Mouse (Mus musculus) gastrocnemius, postnatal 36 days (tissue): Measurements from ENCODE around the gene Atg5. TPM values are rescaled to one million over a fixed set of nuclear protein-coding genes. Genes with fewer than 3 reads are reported as not detected.
"Not testable (repeated sequence)": the region's sequence is repeated elsewhere in the genome, so short reads cannot be mapped to it uniquely, and the experiment has no call there.

Experiments
- DNase-seq, 2 experiments: peaks; one replicate each; pipeline ENCODE4 v3.0.0; 2022
- intact Hi-C: fragments of 180-260 bp; cut with DNase I; formaldehyde crosslinking; loops from one replicate; pipeline ENCODE4 v1.15.1; 2025
- total RNA-seq, 2 experiments: library from RNA; stranded (reverse); gene quantifications; 2 replicates each; pipeline ENCODE4 v1.2.3; 2021

Atg5 gene
- total RNA-seq, 2 experiments from 2014 or later, result 8.9 to 9.3 TPM

GRCm38 (mm10) chr10:44308280-44308679, 40.1 kb downstream of the Atg5 start:
- intact Hi-C loops, result no loop called here
- DNase-seq, result no peak

DNA sequence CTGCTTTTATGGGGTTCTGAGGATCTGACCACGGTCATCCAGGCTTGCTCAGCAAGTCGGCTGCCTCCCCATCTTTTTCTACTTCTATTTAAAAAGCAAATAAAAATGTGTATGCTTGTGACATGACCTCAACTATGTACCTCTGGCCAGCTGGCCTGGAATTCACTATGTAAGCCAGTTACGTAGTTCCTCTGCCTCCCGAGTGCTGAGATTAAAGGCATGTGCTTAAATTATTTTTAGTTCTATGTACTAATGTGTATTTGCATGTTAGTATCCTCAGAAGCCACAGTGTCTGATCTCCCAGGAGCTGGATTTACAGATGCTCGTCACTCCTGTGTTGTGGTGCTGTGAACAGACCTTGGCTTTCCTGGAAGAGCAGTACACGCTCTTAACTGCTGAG, 41.1 kb downstream of the Atg5 start:
- no peak for DNase-seq
- intact Hi-C loops, result no loop called here

DNA sequence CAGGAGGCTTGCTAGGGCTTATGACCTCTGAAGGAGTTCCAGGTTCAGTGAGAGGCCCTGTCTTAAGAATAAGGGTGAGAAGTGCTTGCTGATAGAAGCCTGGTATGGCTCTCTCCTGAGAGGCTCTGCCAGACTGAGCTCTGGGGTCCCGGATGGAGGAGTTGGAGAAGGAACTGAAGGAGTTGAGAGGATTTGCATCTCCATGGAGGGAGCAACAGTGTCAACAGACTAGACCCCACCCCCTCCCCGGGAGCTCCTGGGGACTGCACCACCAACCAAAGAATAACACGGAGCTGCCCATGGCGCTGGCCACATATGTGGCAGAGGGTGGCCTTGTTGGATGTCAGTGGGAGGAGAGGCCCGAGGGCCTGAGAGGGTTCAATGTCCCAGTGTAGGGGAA, 47.1 kb downstream of the Atg5 start:
- DNase-seq, result no peak
- intact Hi-C loops, result no loop called here

DNA sequence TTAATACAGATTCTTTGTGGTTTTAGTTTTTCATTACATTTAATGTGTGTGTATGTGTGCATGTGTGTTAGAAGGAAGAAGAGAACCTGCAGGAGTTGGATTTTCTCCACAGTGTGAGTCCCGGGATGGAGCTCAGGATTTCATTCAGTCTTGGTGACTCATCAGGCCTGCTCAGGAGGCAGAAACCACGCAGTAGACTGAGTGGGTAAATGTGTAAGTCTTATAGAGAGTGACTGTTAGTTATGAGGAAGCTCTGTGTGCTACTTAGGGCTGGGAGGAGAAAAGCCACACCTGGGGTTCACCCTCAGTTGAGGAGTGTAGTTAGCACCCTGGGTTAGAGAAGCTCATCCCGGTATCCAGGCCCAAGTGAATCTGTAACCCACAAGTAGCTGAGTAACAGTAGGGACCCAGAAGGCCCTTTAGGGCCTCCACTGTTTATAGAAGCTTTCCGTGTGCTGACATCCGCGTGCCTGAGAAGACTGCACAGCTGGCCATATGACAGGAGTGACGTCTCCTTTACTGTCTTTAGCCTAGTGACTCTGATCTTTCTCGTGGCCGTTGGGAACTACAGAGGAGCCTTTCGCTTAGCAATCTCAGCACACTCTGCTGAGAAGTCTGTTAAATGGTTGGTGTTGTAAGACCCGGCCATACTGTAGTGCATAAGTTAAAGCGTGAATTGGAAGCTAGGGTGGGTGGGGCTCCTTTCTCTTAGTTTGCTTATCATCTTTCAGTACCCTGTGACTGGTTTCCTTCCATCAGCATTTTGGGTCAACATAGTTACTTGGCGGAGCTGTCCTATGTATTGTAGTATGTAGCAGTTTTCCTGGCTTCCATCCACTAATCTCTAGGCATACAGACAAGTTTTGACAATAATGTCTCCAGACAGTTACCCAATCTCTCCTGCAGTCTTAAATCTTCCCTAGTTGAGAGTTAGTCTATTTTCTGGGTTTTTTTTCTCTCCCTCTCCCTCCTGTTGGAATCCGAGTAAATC, 48.4 kb downstream of the Atg5 start:
- intact Hi-C loops, result no loop called here
- DNase-seq, result no peak

DNA sequence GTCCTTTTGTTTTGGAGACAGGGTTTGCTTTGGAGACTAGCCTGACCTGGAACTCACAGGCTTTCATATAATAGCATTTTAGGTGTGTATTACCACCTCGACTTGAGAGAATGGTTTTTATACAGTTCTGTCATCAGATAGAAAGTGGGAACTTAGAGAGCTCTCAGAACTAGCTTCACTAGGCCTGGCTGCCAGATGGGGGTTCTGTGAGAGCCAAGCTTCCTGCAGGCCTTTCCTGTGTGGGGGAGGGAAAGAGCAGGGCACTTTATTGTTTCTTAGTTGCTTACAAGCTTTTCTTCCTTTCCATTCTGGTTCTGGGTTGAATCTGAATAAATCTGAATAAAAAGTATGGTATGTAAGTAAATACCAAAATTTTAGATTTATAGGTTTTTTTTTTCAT, 54.0 kb downstream of the Atg5 start:
- intact Hi-C loops, result loop anchor here (10.0 kb wide), 1 partner anchor 133 kb away; no protein-coding TSS in a partner anchor
- no peak for DNase-seq

GRCm38 (mm10) chr10:44323070-44323775, 55.1 kb downstream of the Atg5 start:
- intact Hi-C loops, result loop anchor here (10.0 kb wide), 1 partner anchor 132 kb away; no protein-coding TSS in a partner anchor
- no peak for DNase-seq

DNA sequence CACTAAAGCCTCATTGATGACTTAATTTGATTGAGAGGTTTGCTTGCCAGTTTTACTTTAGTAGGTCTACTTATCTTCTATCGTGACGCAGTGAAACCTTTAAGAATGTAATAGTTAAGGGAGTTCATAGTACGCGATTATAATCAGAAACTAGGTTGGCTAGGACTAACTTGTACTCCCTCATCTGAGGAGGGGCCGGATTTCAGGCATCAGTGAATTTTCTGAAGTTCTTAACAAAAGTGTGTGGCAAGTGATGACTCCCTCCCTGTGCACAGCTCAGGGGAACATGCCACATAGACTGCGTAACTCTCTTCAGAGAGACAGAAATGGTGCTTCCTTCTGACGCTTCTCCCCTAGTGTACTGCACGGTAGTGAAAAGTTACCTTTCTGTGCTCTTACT, 55.7 kb downstream of the Atg5 start:
- intact Hi-C loops, result loop anchor here (10.0 kb wide), 1 partner anchor 131 kb away; no protein-coding TSS in a partner anchor
- no peak for DNase-seq

DNA sequence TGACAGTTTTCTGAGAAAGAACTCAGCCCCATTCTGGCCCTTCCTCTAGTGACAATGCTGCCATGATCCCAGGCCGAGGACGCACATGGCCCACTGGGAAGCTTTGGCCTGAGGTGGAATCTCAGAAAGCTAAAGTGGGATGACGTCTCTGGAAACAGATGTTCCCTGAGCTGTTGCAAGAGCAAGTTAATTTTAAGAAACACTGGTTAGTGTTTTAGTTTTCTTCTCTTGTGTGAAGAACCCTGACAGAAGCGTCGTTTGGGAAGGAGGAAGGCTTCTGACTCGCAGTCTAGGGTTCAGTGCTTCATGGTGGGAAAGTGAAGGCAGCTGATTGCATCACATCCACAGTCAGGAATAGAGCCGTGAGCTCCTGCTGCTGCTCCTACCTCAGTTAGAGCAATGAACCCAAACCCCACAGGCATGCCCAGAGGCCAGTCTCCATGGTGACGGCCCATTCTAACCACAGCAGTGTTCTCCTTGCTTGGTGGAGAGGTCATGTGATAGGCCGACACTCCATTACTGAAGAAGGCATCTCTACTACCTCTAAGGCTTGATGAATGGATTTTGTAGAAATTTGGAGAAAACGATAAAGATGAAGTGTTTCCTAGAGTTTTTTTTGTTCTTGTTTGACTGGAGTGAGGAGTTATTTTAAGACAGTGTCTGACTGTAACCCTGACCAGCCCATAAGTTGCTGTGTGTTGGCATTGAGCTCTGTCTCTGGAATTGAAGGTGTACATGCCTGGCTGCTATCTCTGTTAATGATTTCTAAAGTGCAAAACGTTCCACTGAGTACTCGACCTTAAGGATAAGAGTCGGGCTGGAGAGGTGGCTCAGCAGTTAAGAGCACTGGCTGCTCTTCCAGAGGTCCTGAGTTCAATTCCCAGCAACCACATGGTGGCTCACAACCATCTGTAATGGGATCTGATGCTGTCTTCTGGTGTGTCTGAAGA, 57.7 kb downstream of the Atg5 start:
- DNase-seq, result no peak
- intact Hi-C loops, result loop anchor here (10.0 kb wide), 1 partner anchor 129 kb away; no protein-coding TSS in a partner anchor

DNA sequence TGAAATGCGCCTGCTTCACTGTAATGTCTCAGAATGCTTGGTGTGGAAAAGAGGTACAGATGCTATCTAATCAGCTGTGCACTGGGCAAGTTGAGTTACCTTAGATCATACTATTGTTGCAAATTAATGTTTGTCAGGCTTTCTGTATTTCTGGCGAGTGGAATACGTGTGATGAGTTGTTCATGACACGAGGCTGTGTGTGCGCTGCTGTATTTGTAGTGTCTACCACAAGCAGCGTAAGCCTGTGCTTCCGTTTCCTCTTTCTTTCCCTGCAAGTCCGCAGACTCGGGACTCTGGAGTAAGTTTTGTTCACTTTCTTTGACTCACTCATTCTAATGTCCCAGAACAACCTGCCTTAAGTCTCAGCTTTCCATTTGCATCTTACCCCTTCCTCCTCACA, 58.9 kb downstream of the Atg5 start:
- DNase-seq, result no peak
- intact Hi-C loops, result loop anchor here (10.0 kb wide), 1 partner anchor 128 kb away; no protein-coding TSS in a partner anchor

DNA sequence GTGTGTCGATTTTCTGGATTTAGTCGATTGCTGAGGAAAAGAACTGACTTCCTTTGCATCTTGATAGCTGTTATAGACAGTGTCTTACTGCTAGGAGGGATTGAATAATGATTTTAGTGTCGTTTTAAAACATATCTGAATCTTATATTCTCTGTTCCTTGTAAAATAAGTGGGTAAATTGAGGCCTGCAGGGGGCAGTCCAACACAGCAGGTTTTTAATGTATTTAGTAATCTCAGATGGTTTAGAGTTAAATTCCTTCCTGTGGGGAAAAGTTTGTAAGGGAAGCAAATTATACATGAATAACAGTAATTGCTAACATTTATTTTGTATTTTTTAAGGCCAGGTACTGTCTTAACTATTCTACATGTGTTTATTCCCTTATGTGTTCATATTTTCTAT, 60.2 kb downstream of the Atg5 start:
- no peak for DNase-seq
- intact Hi-C loops, result loop anchor here (10.0 kb wide), 1 partner anchor 126 kb away; no protein-coding TSS in a partner anchor

- intact Hi-C loops, result no loop called here
- DNase-seq, result no peak
These were observed 62.6 kb downstream of the Atg5 start for GRCm38 (mm10) chr10:44330717-44331116.

GRCm38 (mm10) chr10:44331469-44331868, 63.3 kb downstream of the Atg5 start:
- intact Hi-C loops, result no loop called here
- no peak for DNase-seq

DNA sequence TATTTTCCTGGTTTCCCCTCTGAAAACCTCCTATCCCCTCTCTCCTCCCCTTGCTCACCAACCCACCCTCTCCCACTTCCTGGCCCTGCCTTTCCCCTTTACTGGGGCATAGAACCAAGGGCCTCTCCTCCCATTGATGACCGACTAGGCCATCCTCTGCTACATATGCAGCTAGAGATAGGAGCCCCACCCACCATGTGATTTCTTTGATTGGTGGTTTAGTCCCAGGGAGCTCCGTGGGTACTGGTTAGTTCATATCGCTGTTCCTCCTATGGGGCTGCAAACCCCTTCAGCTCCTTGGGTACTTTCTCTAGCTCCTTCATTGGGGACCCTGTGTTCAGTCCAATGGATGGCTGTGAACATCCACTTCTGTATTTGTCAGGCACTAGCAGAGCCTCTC, 64.5 kb downstream of the Atg5 start:
- DNase-seq, intact Hi-C loops: not testable (repeated sequence)

DNA sequence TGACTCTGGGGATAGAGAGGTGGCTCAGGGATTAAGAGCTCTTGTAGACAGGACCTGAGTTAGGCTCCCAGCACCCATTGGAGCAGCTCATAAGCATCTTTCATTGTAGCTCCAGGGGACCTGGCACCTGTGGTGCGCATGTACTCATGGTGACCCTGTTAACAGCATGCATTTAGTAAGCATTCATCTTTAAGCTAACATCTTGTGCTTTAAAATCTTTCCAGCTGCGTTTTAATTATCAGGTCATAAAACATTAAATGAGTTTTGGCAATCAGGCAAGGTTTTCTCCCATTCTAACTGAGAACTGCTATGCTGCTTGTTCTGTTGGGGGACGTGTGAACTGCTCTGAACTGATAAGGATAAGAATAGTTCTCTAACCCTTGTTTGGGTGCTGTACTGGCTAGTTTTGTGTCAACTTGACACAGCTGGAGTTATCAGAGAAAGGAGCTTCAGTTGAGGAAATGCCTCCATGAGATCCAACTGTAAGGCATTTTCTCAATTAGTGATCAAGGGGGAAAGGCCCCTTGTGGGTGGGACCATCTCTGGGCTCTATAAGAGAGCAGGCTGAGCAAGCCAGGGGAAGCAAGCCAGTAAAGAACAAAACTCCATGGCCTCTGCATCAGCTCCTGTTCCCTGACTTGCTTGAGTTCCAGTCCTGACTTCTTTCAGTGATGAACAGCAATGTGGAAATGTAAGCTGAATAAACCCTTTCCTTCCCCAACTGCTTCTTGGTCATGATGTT, 68.7 kb downstream of the Atg5 start:
- DNase-seq, intact Hi-C loops: not testable (repeated sequence)

- intact Hi-C loops, result no loop called here
- DNase-seq, result no peak
These were observed 70.4 kb downstream of the Atg5 start for GRCm38 (mm10) chr10:44338571-44338970.

GRCm38 (mm10) chr10:44339326-44339725, 71.2 kb downstream of the Atg5 start:
- DNase-seq, result no peak
- intact Hi-C loops, result no loop called here

- no peak for DNase-seq
- intact Hi-C loops, result no loop called here
These were observed 72.8 kb downstream of the Atg5 start for GRCm38 (mm10) chr10:44340928-44341327.

DNA sequence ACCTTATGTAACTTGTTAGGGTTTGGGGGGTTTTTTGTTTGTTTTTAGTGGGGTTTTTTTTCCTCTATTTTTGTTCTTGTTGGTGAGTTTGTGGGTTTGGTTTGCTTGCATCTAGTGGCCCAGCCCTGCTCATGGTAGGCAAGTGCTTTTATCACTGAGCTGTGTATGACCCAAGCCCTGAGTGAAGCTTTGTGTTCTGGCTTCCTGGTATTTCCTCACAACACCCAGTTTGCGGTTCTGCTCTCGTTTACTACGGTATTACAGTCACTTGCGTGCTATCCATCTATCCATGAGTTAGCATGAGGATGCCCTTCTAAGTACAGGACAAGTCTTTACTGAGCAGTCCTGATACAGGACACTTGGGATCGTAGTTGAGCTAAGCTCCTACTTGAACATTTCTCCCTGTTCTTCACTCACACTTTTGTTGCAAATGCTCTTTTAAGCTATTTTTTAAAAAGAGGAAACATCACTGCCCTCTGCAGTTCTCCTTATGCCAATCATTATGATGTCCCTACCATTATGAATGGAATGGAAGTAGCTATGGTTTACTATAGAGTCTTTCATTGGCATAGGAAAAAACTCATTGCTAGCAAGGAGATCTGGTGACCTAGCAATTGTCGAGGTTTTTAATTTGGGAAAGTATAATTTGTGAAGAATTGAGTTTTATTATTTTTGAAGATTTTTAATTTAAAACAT, 73.8 kb downstream of the Atg5 start:
- intact Hi-C loops, result no loop called here
- DNase-seq, result no peak

GRCm38 (mm10) chr10:44343351-44343750, 75.2 kb downstream of the Atg5 start:
- intact Hi-C loops, result no loop called here
- no peak for DNase-seq
